Mouse (Mus musculus): ENCODE measurements around the gene Bst2. TPM values are rescaled to one million over a fixed set of nuclear protein-coding genes. Genes with fewer than 3 reads are reported as not detected.

Gene Bst2
- polyA plus RNA-seq, 2 experiments: 12.2 to 41.1 TPM

DNA sequence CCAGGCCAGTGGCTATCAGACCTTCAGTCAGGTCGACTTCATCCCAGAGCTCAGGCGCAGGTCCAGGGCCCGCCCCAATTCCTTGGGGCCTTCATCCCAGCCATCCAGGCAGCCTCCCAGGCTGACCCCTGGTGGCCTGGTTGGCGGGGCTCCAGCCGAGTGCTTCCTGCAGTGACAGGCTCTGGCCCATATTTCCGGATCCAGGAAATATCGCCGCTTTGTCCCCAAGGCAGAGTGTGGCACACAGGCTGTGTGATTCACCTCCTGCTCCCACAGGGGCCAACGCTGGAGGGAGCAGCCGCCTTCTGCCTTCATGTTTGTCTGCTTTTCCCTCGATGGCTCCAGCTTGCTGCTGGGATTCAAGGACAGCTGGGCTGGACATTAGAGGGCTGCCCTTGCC lies 40.8 kb downstream of the Bst2 start:
- no peak overlapping the region for H3K9ac ChIP-seq (replicated peaks)
- 50% methylated on average over 11 of the region's 11 CpGs for WGBS (ENCODE audit: insufficient replicate concordance)
- H3K36me3 ChIP-seq (replicated peaks; ENCODE audit: control insufficient read depth, insufficient read depth, low read depth): no peaks in the 10 kb centered on the region; the same call in 1 of the 2 replicates
- no peaks in the 10 kb centered on the region for H3K9me3 ChIP-seq (ENCODE audit: control insufficient read depth, low read length)
- no peak overlapping the region for H3K4me3 ChIP-seq (ENCODE audit: insufficient read depth in 1 of 2, low read depth in 2 of 2, low read length in 2 of 2)
- ATAC-seq (ENCODE audit: insufficient read depth): no peak
- no peak overlapping the region for H3K27ac ChIP-seq
- H3K27me3 ChIP-seq (ENCODE audit: control insufficient read depth, insufficient read depth, low read length): no peaks in the 10 kb centered on the region
- no peak overlapping the region for H3K4me2 ChIP-seq (ENCODE audit: low read depth)
- peaks cover 0 to 2% of the 10 kb centered on the region in 2 experiments; a peak in 1 of 4 replicates for H3K4me1 ChIP-seq (replicated peaks; ENCODE audit: control insufficient read depth in 2 of 2, insufficient read depth in 2 of 2, low read length in 1 of 2)
- TF ChIP-seq CTCF (IDR thresholded peaks at IDR 0.05; ENCODE audit: low read depth) (peak; percentile 37), EP300 (IDR thresholded peaks at IDR 0.05; ENCODE audit: low read depth) (no peak)
- DNase-seq (ENCODE audit: low read depth in 3 of 3, low spot score in 3 of 3): no peak

DNA sequence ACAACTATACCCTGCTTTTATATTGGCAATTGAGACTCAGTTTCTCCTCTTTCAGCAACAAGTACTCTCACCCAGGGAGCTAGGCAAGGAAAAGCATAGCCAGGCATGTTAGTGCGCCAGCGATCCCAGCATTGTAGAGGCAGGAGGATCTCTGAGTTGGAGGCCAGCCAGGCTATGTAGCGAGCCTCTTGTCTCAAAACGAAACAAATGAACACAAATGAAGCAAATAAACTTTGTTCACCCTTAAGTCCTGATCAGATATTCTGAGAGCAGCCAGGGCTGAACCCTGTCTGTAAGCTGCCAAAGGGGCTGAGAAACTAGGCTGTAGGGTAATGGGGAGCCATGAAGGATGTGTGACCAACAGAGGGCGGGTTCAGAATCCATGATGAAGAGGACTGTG lies 41.4 kb downstream of the Bst2 start:
- ATAC-seq (ENCODE audit: insufficient read depth) (no peak), DNase-seq (ENCODE audit: low read depth in 3 of 3, low spot score in 3 of 3) (no peak)
- Histone ChIP-seq H3K36me3 (replicated peaks; ENCODE audit: control insufficient read depth, insufficient read depth, low read depth) (no peaks in the 10 kb centered on the region; the same call in 1 of the 2 replicates), H3K9me3 (ENCODE audit: control insufficient read depth, low read length) (no peaks in the 10 kb centered on the region), H3K9ac (replicated peaks) (no peak overlapping the region), H3K27ac (no peak overlapping the region), H3K4me3 (ENCODE audit: insufficient read depth in 1 of 2, low read depth in 2 of 2, low read length in 2 of 2) (no peak overlapping the region), H3K4me1 (replicated peaks; ENCODE audit: control insufficient read depth in 2 of 2, insufficient read depth in 2 of 2, low read length in 1 of 2) (peaks cover 0 to 2% of the 10 kb centered on the region in 2 experiments; a peak in 1 of 4 replicates), H3K4me2 (ENCODE audit: low read depth) (no peak overlapping the region), H3K27me3 (ENCODE audit: control insufficient read depth, insufficient read depth, low read length) (no peaks in the 10 kb centered on the region)
- TF ChIP-seq CTCF (IDR thresholded peaks at IDR 0.05; ENCODE audit: low read depth) (no peak), EP300 (IDR thresholded peaks at IDR 0.05; ENCODE audit: low read depth) (no peak)
- WGBS (ENCODE audit: insufficient replicate concordance): 81% methylated on average over 5 of the region's 5 CpGs

DNA sequence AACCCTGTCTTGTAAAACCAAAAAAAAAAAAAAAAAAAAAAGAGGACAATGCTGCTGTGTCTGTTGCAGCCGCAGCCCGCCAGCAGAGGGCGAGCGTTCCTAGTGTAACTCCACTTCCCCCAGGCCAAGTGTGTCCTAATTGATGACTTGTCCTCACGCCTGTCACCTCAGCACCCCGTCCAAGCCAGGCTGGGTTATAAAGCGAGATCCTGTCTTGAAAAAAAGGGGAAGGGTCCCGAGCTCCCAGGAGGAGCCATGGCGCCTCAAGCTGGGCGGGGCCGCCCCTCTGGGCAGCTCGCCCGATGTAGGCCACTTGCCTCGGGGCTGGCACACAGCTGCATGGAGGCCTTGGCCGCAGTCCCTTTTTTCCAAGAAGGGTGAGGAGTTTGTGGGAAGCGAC lies 42.2 kb downstream of the Bst2 start:
- Histone ChIP-seq H3K36me3 (replicated peaks; ENCODE audit: control insufficient read depth, insufficient read depth, low read depth) (no peaks in the 10 kb centered on the region; the same call in 1 of the 2 replicates), H3K4me1 (replicated peaks; ENCODE audit: control insufficient read depth in 2 of 2, insufficient read depth in 2 of 2, low read length in 1 of 2) (peaks cover 0 to 2% of the 10 kb centered on the region in 2 experiments; a peak in 1 of 4 replicates), H3K27ac (no peak overlapping the region), H3K27me3 (ENCODE audit: control insufficient read depth, insufficient read depth, low read length) (no peaks in the 10 kb centered on the region), H3K4me3 (ENCODE audit: insufficient read depth in 1 of 2, low read depth in 2 of 2, low read length in 2 of 2) (no peak overlapping the region), H3K9me3 (ENCODE audit: control insufficient read depth, low read length) (no peaks in the 10 kb centered on the region), H3K9ac (replicated peaks) (no peak overlapping the region), H3K4me2 (ENCODE audit: low read depth) (no peak overlapping the region)
- DNase-seq (ENCODE audit: low read depth in 3 of 3, low spot score in 3 of 3): peak in 2 of 3 experiments; percentile 46 to 59
- 27% methylated on average over 16 of the region's 16 CpGs for WGBS (ENCODE audit: insufficient replicate concordance)
- TF ChIP-seq EP300 (IDR thresholded peaks at IDR 0.05; ENCODE audit: low read depth) (no peak), CTCF (IDR thresholded peaks at IDR 0.05; ENCODE audit: low read depth) (peak; percentile 89)
- peak; percentile 38; the same call in 1 of the 2 replicates for ATAC-seq (ENCODE audit: insufficient read depth)

DNA sequence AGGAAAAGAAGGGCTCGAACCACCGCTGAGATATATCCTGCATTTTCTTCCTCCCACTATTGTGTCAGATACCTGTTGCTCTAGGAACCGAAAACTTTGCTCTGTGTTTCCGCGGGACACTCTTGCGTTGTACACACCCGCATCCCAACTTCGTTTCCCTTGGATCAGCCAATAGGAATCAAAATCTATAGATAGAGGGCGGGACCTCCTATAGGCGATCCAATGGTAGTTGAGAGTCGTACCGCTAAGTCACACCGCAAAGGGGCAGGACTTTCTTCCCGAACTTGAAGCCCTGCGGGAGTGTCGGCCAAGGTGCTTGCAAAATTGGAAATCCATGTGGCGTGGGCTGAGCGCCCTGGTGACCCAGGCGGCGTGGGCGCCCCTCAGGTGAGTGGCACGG lies 48.8 kb downstream of the Bst2 start:
- peak; percentile 91 for ATAC-seq (ENCODE audit: insufficient read depth)
- peak; percentile 92 to 94 (median 94) for DNase-seq (ENCODE audit: low read depth in 3 of 3, low spot score in 3 of 3)
- WGBS (ENCODE audit: insufficient replicate concordance): under 1% methylated on average over 22 of the region's 22 CpGs
- Histone ChIP-seq H3K27ac (peak overlapping the region; percentile 41), H3K27me3 (ENCODE audit: control insufficient read depth, insufficient read depth, low read length) (no peaks in the 10 kb centered on the region), H3K4me1 (replicated peaks; ENCODE audit: control insufficient read depth in 2 of 2, insufficient read depth in 2 of 2, low read length in 1 of 2) (peaks cover 4 to 7% of the 10 kb centered on the region in 2 experiments; a peak in 3 of 4 replicates), H3K4me3 (ENCODE audit: insufficient read depth in 1 of 2, low read depth in 2 of 2, low read length in 2 of 2) (peak overlapping the region; percentile 79 to 84), H3K4me2 (ENCODE audit: low read depth) (peak overlapping the region; percentile 95), H3K9me3 (ENCODE audit: control insufficient read depth, low read length) (no peaks in the 10 kb centered on the region), H3K9ac (replicated peaks) (peak overlapping the region; percentile 75), H3K36me3 (replicated peaks; ENCODE audit: control insufficient read depth, insufficient read depth, low read depth) (no peaks in the 10 kb centered on the region)
- TF ChIP-seq EP300 (IDR thresholded peaks at IDR 0.05; ENCODE audit: low read depth): no peak
- no peak for TF ChIP-seq CTCF (IDR thresholded peaks at IDR 0.05; ENCODE audit: low read depth)

DNA sequence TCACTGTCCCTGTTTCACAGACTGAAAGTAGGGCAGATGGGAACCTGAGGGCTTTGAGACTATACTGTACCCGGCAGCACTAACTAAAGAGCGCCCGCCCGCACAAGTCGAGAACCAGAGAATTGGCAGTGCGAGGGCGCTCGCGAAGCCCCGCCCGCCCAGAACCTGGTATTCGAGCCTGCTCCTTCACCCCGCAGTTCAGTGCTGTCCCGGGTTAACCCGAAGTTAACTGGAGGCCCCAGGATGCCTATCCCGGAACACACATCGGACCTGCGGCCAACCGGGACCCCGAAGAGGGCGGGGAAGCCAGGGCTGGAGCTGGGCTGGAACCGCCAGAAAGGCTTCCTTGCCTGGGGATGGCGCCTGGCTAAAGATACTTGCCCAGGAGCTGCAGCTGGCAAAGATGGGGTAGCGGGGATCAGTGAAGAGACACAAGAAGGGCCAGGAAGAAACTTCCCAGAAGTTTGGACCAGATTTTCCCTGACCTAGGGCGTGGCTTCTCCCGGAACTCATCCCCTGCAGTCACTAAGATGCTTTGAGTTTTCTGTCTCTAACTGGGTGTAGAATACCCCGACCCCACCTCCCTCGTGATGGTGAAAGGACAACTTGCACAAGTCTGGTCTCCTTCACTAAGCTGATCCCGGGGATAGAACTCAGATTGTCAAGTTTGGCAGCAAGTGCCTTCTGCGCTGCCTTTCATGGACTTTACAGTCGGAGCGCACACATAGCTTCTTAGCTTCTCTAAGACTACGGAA lies 49.4 kb downstream of the Bst2 start, which contains the start of gene Gtpbp3:
TSS of gene Gtpbp3 (plus strand) at position 413 of the 755 bp plus-strand sequence.
- TF ChIP-seq EP300 (IDR thresholded peaks at IDR 0.05; ENCODE audit: low read depth) (no peak), CTCF (IDR thresholded peaks at IDR 0.05; ENCODE audit: low read depth) (no peak)
- H3K36me3 ChIP-seq (replicated peaks; ENCODE audit: control insufficient read depth, insufficient read depth, low read depth): no peaks in the 10 kb centered on the region
- peak within 1 kb of the TSS; percentile 79 to 84 for H3K4me3 ChIP-seq (ENCODE audit: insufficient read depth in 1 of 2, low read depth in 2 of 2, low read length in 2 of 2)
- H3K9me3 ChIP-seq (ENCODE audit: control insufficient read depth, low read length): no peaks in the 10 kb centered on the region
- WGBS (ENCODE audit: insufficient replicate concordance): under 1% methylated on average over 33 of the region's 33 CpGs
- DNase-seq (ENCODE audit: low read depth in 3 of 3, low spot score in 3 of 3): no peak
- peak within 1 kb of the TSS; percentile 95 for H3K4me2 ChIP-seq (ENCODE audit: low read depth)
- H3K9ac ChIP-seq (replicated peaks): peak within 1 kb of the TSS; percentile 75
- H3K27ac ChIP-seq: peak within 1 kb of the TSS; percentile 41
- peak; percentile 21 for ATAC-seq (ENCODE audit: insufficient read depth)
- peaks cover 4 to 7% of the 10 kb centered on the region in 2 experiments; a peak in 3 of 4 replicates for H3K4me1 ChIP-seq (replicated peaks; ENCODE audit: control insufficient read depth in 2 of 2, insufficient read depth in 2 of 2, low read length in 1 of 2)
- H3K27me3 ChIP-seq (ENCODE audit: control insufficient read depth, insufficient read depth, low read length): no peaks in the 10 kb centered on the region
